Mouse (Mus musculus): Measurements from ENCODE around the gene Lmbrd1. TPM values are rescaled to one million over a fixed set of nuclear protein-coding genes. Genes with fewer than 3 reads are reported as not detected.
"Not testable (repeated sequence)": the region's sequence is repeated elsewhere in the genome, so short reads cannot be mapped to it uniquely, and the experiment has no call there.

The Lmbrd1 gene
- 100 to 1,000 TPM; 101 to 102 TPM for total RNA-seq (2021)
- long read RNA-seq, experiment 1, full-length matches to known transcripts: 83 of 110 reads
- long read RNA-seq, experiment 1, partial matches to known transcripts: 4 of 110 reads
- long read RNA-seq, experiment 1, other reads (novel, unspliced or antisense): 23 of 110 reads
- long read RNA-seq, experiment 2, full-length matches to known transcripts: 121 of 156 reads
- long read RNA-seq, experiment 2, partial matches to known transcripts: 2 of 156 reads
- long read RNA-seq, experiment 2, other reads (novel, unspliced or antisense): 33 of 156 reads

- Histone ChIP-seq H3K4me3 (peak within 1 kb of the TSS; percentile 90), H3K27ac (peak within 1 kb of the TSS; percentile 98)
- TF ChIP-seq CTCF (conservative IDR thresholded peaks at IDR 0.05): peak; percentile 89
- DNase-seq (ENCODE audit: low spot score in 2 of 2): peak; percentile 90 to 97
These were observed at the start of gene Lmbrd1 for GRCm38 (mm10) chr1:24678205-24678917. Lmbrd1 (plus strand) TSS chr1:24678630.

GRCm38 (mm10) chr1:24633553-24634132 lies 44.8 kb upstream of the Lmbrd1 start:
- Histone ChIP-seq H3K27ac (no peak overlapping the region), H3K4me3 (no peak overlapping the region)
- peak; percentile 39 to 62 for DNase-seq (ENCODE audit: low spot score in 2 of 2)
- TF ChIP-seq CTCF (conservative IDR thresholded peaks at IDR 0.05): peak; percentile 93

GRCm38 (mm10) chr1:24650100-24650499 lies 28.3 kb upstream of the Lmbrd1 start:
- Histone ChIP-seq H3K4me3 (no peak overlapping the region), H3K27ac (no peak overlapping the region)
- TF ChIP-seq CTCF (conservative IDR thresholded peaks at IDR 0.05): no peak
- no peak for DNase-seq (ENCODE audit: low spot score in 2 of 2)

GRCm38 (mm10) chr1:24659914-24660313 lies 18.5 kb upstream of the Lmbrd1 start:
- no peak for DNase-seq (ENCODE audit: low spot score in 2 of 2)
- H3K4me3 ChIP-seq: no peak overlapping the region
- TF ChIP-seq CTCF (conservative IDR thresholded peaks at IDR 0.05): no peak
- no peak overlapping the region for H3K27ac ChIP-seq

GRCm38 (mm10) chr1:24660662-24661061 lies 17.8 kb upstream of the Lmbrd1 start:
- peak overlapping the region; percentile 81 for H3K27ac ChIP-seq
- H3K4me3 ChIP-seq; DNase-seq (ENCODE audit: low spot score in 2 of 2): not testable (repeated sequence)

GRCm38 (mm10) chr1:24661551-24661950 lies 16.9 kb upstream of the Lmbrd1 start:
- Histone ChIP-seq H3K4me3 (no peak overlapping the region), H3K27ac (peak overlapping the region; percentile 81)
- DNase-seq (ENCODE audit: low spot score in 2 of 2): peak; percentile 89 to 91
- no peak for TF ChIP-seq CTCF (conservative IDR thresholded peaks at IDR 0.05)

- Histone ChIP-seq H3K27ac (no peak overlapping the region; the same call in 1 of the 2 replicates), H3K4me3 (no peak overlapping the region)
- no peak for DNase-seq (ENCODE audit: low spot score in 2 of 2)
- TF ChIP-seq CTCF (conservative IDR thresholded peaks at IDR 0.05): no peak
These were observed 14.3 kb upstream of the Lmbrd1 start for GRCm38 (mm10) chr1:24664158-24664557.

- Histone ChIP-seq H3K4me3 (no peak overlapping the region), H3K27ac (no peak overlapping the region)
- TF ChIP-seq CTCF (conservative IDR thresholded peaks at IDR 0.05): no peak
- DNase-seq (ENCODE audit: low spot score in 2 of 2): no peak
These were observed 5.2 kb upstream of the Lmbrd1 start for GRCm38 (mm10) chr1:24673231-24673630.

- DNase-seq (ENCODE audit: low spot score in 2 of 2): peak in 1 of 2 experiments; percentile 15
- TF ChIP-seq CTCF (conservative IDR thresholded peaks at IDR 0.05): no peak
- peak overlapping the region; percentile 90 for H3K4me3 ChIP-seq
- peak overlapping the region; percentile 98 for H3K27ac ChIP-seq
These were observed 724 bp upstream of the Lmbrd1 start for GRCm38 (mm10) chr1:24677706-24678105.

GRCm38 (mm10) chr1:24679071-24679470 lies 641 bp downstream of the Lmbrd1 start:
- DNase-seq (ENCODE audit: low spot score in 2 of 2): peak in 1 of 2 experiments; percentile 20
- no peak for TF ChIP-seq CTCF (conservative IDR thresholded peaks at IDR 0.05)

GRCm38 (mm10) chr1:24680991-24681390 lies 2.6 kb downstream of the Lmbrd1 start:
- no peak overlapping the region for H3K27ac ChIP-seq
- H3K4me3 ChIP-seq: no peak overlapping the region
- TF ChIP-seq CTCF (conservative IDR thresholded peaks at IDR 0.05): no peak
- no peak for DNase-seq (ENCODE audit: low spot score in 2 of 2)

More at GRCm38 (mm10) chr1:24679071-24679470, 641 bp downstream of the Lmbrd1 start:
- Histone ChIP-seq H3K4me3 (peak overlapping the region; percentile 90), H3K27ac (peak overlapping the region; percentile 98)

- Histone ChIP-seq H3K4me3 (no peak overlapping the region), H3K27ac (no peak overlapping the region)
- no peak for DNase-seq (ENCODE audit: low spot score in 2 of 2)
- TF ChIP-seq CTCF (conservative IDR thresholded peaks at IDR 0.05): no peak
These were observed 3.5 kb downstream of the Lmbrd1 start for GRCm38 (mm10) chr1:24681946-24682345.

GRCm38 (mm10) chr1:24683947-24684346 lies 5.5 kb downstream of the Lmbrd1 start:
- Histone ChIP-seq H3K27ac (no peak overlapping the region), H3K4me3 (no peak overlapping the region)
- TF ChIP-seq CTCF (conservative IDR thresholded peaks at IDR 0.05): no peak
- no peak for DNase-seq (ENCODE audit: low spot score in 2 of 2)
